ENCODE assay signal across 9 mouse cellular contexts in genomic region chr3:87770280-87770679, GRCm38 (mm10). TPM values are rescaled to one million over a fixed set of nuclear protein-coding genes. Genes with fewer than 3 reads are reported as not detected.
DNase-seq lines count a peak whose midpoint lies in the region; ATAC-seq and TF ChIP-seq lines count a peak whose summit lies in the region.
"Had no signal": no experiment of that assay in that cellular context is flagged by ENCODE, and none has a peak within 500 bp of the region (broad histone marks: within the 10 kb centered on the region; RNA-seq: fewer than 3 reads in every experiment).

No protein-coding gene starts in this region.

- intact Hi-C loops in gastrocnemius, adult 2 months (cut with DNase I): loop anchor here (1.0 kb wide), 1 partner anchor 46 kb away; no protein-coding TSS in a partner anchor

- peak; percentile 89 for TF ChIP-seq CTCF in gastrocnemius, adult 2 months (IDR thresholded peaks at IDR 0.05)

- H3K27me3 ChIP-seq in neural tube, embryonic 11.5 days (ENCODE audit: control insufficient read depth, insufficient read depth, low read length): no peaks in the 10 kb centered on the region; the same call in none of the 2 replicates

- no peaks in the 10 kb centered on the region for H3K36me3 ChIP-seq in neural tube, embryonic 11.5 days (ENCODE audit: control insufficient read depth, insufficient read depth, low read length)
- H3K36me3 ChIP-seq: neural tube, embryonic 12.5 days had no signal

- no peak overlapping the region for H3K27ac ChIP-seq in gastrocnemius, adult 2 months
- H3K27ac ChIP-seq in neural tube, embryonic 11.5 days (ENCODE audit: low read depth, low read length): no peak overlapping the region
- H3K27ac ChIP-seq: neural tube, embryonic 12.5 days had no signal

- H3K4me1 ChIP-seq in neural tube, embryonic 11.5 days (ENCODE audit: control insufficient read depth, insufficient read depth, low read length): peaks cover under 1% of the 10 kb centered on the region; the same call in 1 of the 2 replicates

- no peaks in the 10 kb centered on the region for H3K9me3 ChIP-seq in neural tube, embryonic 11.5 days (ENCODE audit: control insufficient read depth, low read length)
- H3K9me3 ChIP-seq: neural tube, embryonic 12.5 days had no signal

- H3K4me3 ChIP-seq in gastrocnemius, adult 2 months: no peak overlapping the region
- no peak overlapping the region for H3K4me3 ChIP-seq in neural tube, embryonic 11.5 days (ENCODE audit: low read depth, low read length)
- H3K4me3 ChIP-seq: neural tube, embryonic 12.5 days had no signal

- 2% methylated on average over 4 of the region's 4 CpGs for WGBS in neural tube, embryonic 11.5 days

- peak; percentile 41 for DNase-seq in gastrocnemius, adult 2 months
- no peak for DNase-seq in gastrocnemius, adult 8-10 months (ENCODE audit: low spot score in 2 of 2)
- peak; percentile 24 for DNase-seq in right cerebral cortex, adult 18-20 months
- DNase-seq in right cerebral cortex, postnatal 4 days: no peak
- DNase-seq in c-Kit-positive CD71-positive TER-119-positive erythroid progenitor cells, embryonic 14.5 days (ENCODE audit: low spot score): peak; percentile 57
- DNase-seq in kidney, postnatal 10 days: peak; percentile 78
- DNase-seq in neural tube, embryonic 11.5 days (ENCODE audit: low spot score): peak; percentile 59
- DNase-seq in urinary bladder, postnatal 25 days (ENCODE audit: low spot score): no peak

- H3K4me2 ChIP-seq in neural tube, embryonic 11.5 days (ENCODE audit: low read depth): no peak overlapping the region
- H3K4me2 ChIP-seq: neural tube, embryonic 12.5 days had no signal

- ATAC-seq in neural tube, embryonic 11.5 days (ENCODE audit: insufficient read depth, low FRiP score, low TSS enrichment): no peak

- no peak overlapping the region for H3K9ac ChIP-seq in neural tube, embryonic 11.5 days (ENCODE audit: low read length)
- H3K9ac ChIP-seq: neural tube, embryonic 12.5 days had no signal

RNA-seq across cellular contexts. Expression of gene Lrrc71, which starts 21.9 kb away (rescaled TPM):
- total RNA-seq in gastrocnemius, adult 2 months (2021): under 1 TPM; 0.06 to 0.28 TPM
- total RNA-seq in gastrocnemius, adult 8-10 months (2022): under 1 TPM in 1 of 4 experiments, not detected in 3; 0.68 TPM
- 0.24 and 0.31 TPM in 2 replicates for polyA plus RNA-seq in neural tube, embryonic 11.5 days (2014; fragmentation: Nextera tagmentation; extraction: Ambion mirVana)

RNA-seq across cellular contexts. Expression of gene Ntrk1, which starts 24.7 kb away (rescaled TPM):
- not detected for total RNA-seq in gastrocnemius, adult 2 months (2021)
- not detected for total RNA-seq in gastrocnemius, adult 8-10 months (2022)
- polyA plus RNA-seq in neural tube, embryonic 11.5 days (2014; fragmentation: Nextera tagmentation; extraction: Ambion mirVana): 18.3 and 20.4 TPM in 2 replicates

RNA-seq across cellular contexts. Expression of gene Insrr, which starts 26.5 kb away (rescaled TPM):
- total RNA-seq in gastrocnemius, adult 2 months (2021): not detected
- not detected for total RNA-seq in gastrocnemius, adult 8-10 months (2022)
- 0.45 and 0.87 TPM in 2 replicates for polyA plus RNA-seq in neural tube, embryonic 11.5 days (2014; fragmentation: Nextera tagmentation; extraction: Ambion mirVana)

RNA-seq across cellular contexts. Expression of gene Pear1, which starts 53.8 kb away (rescaled TPM):
- total RNA-seq in gastrocnemius, adult 2 months (2021): 1 to 10 TPM; 6.3 to 8.4 TPM
- total RNA-seq in gastrocnemius, adult 8-10 months (2022): 1 to 10 TPM; 3.2 to 7.1 (median 5.1) TPM
- 9.2 and 10.2 TPM in 2 replicates for polyA plus RNA-seq in neural tube, embryonic 11.5 days (2014; fragmentation: Nextera tagmentation; extraction: Ambion mirVana)

Comparison
In these comparisons a context has a peak if more than half of its experiments do, and no peak if none do; other contexts are left out.
1. DNase-seq: peak in gastrocnemius, adult 2 months (single experiment), right cerebral cortex, adult 18-20 months (single experiment), c-Kit-positive CD71-positive TER-119-positive erythroid progenitor cells, embryonic 14.5 days (single experiment), kidney, postnatal 10 days (single experiment) and neural tube, embryonic 11.5 days (single experiment); none in gastrocnemius, adult 8-10 months (0 of 2), right cerebral cortex, postnatal 4 days (single experiment) and urinary bladder, postnatal 25 days (single experiment).